Mouse (Mus musculus) hindbrain, postnatal 0 days (tissue): Measurements from ENCODE around the gene Tspan9. TPM values are rescaled to one million over a fixed set of nuclear protein-coding genes. Genes with fewer than 3 reads are reported as not detected.
A peak's percentile ranks its signal among the peaks of the same experiment; 100 is the strongest.

Experiments
- ATAC-seq: fragments of 200-750 bp; cut with Nextera tagmentation; 2 replicates; pipeline ENCODE4 v1.8.0; 2017; ENCODE audit warnings: mild to moderate bottlenecking, moderate TSS enrichment, moderate library complexity
- DNase-seq: peaks from one replicate; pipeline ENCODE4 v3.0.0-alpha.2; 2015; ENCODE audit warnings: low spot score
- H3K27ac ChIP-seq: fragments of 300-500 bp; sonication (generic); 2 replicates; pipeline ENCODE4 v1.5.1; 2014; ENCODE audit warnings: mild to moderate bottlenecking
- H3K27me3 ChIP-seq: fragments of 300-500 bp; sonication (generic); 2 replicates; pipeline ENCODE4 v1.6.1; 2014; ENCODE audit warnings: low read length, mixed read lengths; ENCODE audit not compliant: insufficient read depth
- H3K36me3 ChIP-seq: fragments of 300-500 bp; sonication (generic); 2 replicates; pipeline ENCODE4 v1.6.1; 2014; ENCODE audit warnings: low read length, mixed read lengths; ENCODE audit not compliant: insufficient read depth
- H3K4me1 ChIP-seq: fragments of 300-500 bp; sonication (generic); 2 replicates; pipeline ENCODE4 v1.6.1; 2014; ENCODE audit warnings: antibody characterized with exemption, low read length, mixed read lengths; ENCODE audit not compliant: insufficient read depth
- H3K4me2 ChIP-seq: fragments of 300-500 bp; sonication (generic); 2 replicates; pipeline ENCODE4 v1.6.1; 2014; ENCODE audit warnings: low read depth, mild to moderate bottlenecking, low read length, moderate library complexity, mixed read lengths
- H3K4me3 ChIP-seq: fragments of 300-500 bp; sonication (generic); 2 replicates; pipeline ENCODE4 v1.5.1; 2014; ENCODE audit warnings: low read length
- H3K9ac ChIP-seq: fragments of 300-500 bp; sonication (generic); replicated peaks from 2 replicates; pipeline ENCODE4 v1.6.1; 2014; ENCODE audit warnings: mild to moderate bottlenecking, low read length, moderate library complexity, mixed read lengths
- H3K9me3 ChIP-seq: fragments of 300-500 bp; sonication (generic); 2 replicates; pipeline ENCODE4 v1.6.1; 2016; ENCODE audit warnings: low read length, mixed read lengths
- CTCF ChIP-seq: IDR thresholded peaks from 2 replicates; pipeline ENCODE4 v1.5.1; 2016; ENCODE audit warnings: antibody characterized with exemption, control low read depth, low read depth
- WGBS: fragments of 180-500 bp; shearing (Covaris S2); extraction: QIAGEN DNeasy Blood & Tissue Kit; methylation state at CpG from one replicate; pipeline ENCODE4 v1.1.7; 2014; 5-methylcytosine and 5-hydroxymethylcytosine counted together
- polyA plus RNA-seq: library from polyadenylated mRNA; unstranded; fragments of >200 nt; fragmentation: Nextera tagmentation; extraction: Ambion mirVana; gene quantifications from 2 replicates; pipeline ENCODE4 v1.2.1, GENCODE M21; 2015
- total RNA-seq: library from RNA; depleted of rRNA; stranded (reverse); fragments of >200 nt; gene quantifications from 2 replicates; pipeline ENCODE4 v1.2.3, GENCODE M21; 2014

The Tspan9 gene
- total and polyA plus RNA-seq, 2 experiments from 2014 or later = 70.1 to 177 TPM

GRCm38 (mm10) chr6:128058570-128058969, 84.8 kb downstream of the Tspan9 start:
- Histone ChIP-seq H3K27me3 (no peaks in the 10 kb centered on the region), H3K36me3 (no peaks in the 10 kb centered on the region), H3K9me3 (no peaks in the 10 kb centered on the region), H3K27ac (0 out of 2 replicates have a peak overlapping the region, but pooled peaks have one; percentile 5), H3K9ac (peak overlapping the region; percentile 41), H3K4me2 (peak overlapping the region; percentile 10; the same call in 1 of the 2 replicates), H3K4me3 (no peak overlapping the region), H3K4me1 (0 out of 2 replicates have a peak, but pooled peaks cover 7% of the 10 kb centered on the region)
- WGBS = 30% methylated on average over 9 of the region's 9 CpGs
- ATAC-seq = peak; percentile 50; the same call in 1 of the 2 replicates
- TF ChIP-seq CTCF = no peak
- DNase-seq = peak; percentile 33

DNA sequence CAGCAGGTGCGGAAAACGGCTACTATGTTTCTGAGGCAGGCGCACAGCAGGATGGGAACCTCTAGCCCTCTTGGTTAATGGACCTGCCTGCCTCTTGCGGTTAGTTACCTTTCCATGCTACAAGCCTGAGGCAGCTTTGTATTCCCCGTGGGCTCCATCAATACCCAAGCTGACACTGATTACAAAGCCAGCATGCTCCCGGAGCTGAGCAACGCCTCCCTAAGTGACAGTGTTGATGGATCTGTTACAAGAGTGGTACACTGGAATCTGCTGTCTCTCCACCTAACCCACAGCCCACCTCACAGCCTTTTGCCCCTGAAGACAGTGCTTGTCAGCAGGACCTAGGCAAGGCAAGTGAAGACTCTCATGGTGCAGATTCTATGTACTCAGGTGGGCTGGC, 85.2 kb downstream of the Tspan9 start:
- no peak overlapping the region for H3K4me3 ChIP-seq
- peak; percentile 53; the same call in 1 of the 2 replicates for ATAC-seq
- 0 out of 2 replicates have a peak, but pooled peaks cover 7% of the 10 kb centered on the region for H3K4me1 ChIP-seq
- no peaks in the 10 kb centered on the region for H3K36me3 ChIP-seq
- H3K9me3 ChIP-seq = no peaks in the 10 kb centered on the region
- peak overlapping the region; percentile 41; the same call in 1 of the 2 replicates for H3K9ac ChIP-seq
- H3K27me3 ChIP-seq = no peaks in the 10 kb centered on the region
- DNase-seq = peak; percentile 29
- TF ChIP-seq CTCF = no peak
- H3K4me2 ChIP-seq = peak overlapping the region; percentile 10; the same call in 1 of the 2 replicates
- H3K27ac ChIP-seq = no peak overlapping the region
- 39% methylated on average over 7 of the region's 7 CpGs for WGBS

DNA sequence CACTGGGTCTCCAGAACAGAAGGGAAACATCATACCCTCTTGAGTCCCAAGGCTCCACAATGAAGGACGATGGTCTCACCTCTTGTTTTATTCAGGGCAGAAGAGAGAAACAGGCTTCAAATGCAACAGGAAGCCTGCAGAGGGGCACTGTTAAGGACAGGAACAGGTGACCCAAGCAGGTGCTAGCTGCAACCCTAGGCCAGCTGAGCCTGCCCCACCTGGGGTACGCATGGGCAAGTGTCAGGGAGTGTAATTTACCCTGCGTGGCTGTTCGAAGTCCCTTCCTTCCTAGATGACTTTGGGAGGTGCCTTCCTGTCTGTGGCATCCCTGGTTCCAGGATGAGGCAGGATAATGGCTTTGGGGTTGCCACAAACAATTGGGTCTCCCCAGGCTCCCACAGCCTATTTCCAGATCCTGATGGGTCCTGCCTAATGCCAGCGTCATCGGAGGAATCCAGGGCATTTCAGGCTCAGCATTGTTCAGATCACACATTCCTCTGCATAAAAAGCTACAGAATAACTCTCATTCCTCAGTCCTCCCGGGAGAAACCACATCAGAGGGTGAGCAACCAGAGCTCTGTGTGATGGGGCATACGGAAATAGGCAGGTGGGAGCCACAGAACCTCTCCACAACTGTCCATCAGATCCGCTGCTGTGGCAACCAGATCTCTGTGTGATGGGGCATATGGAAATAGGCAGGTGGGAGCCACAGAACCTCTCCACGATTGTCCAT, 90.2 kb downstream of the Tspan9 start:
- no peaks in the 10 kb centered on the region; the same call in 1 of the 2 replicates for H3K4me1 ChIP-seq
- no peak for ATAC-seq
- DNase-seq = no peak
- no peaks in the 10 kb centered on the region for H3K27me3 ChIP-seq
- no peak overlapping the region for H3K4me2 ChIP-seq
- no peak overlapping the region for H3K27ac ChIP-seq
- no peaks in the 10 kb centered on the region for H3K36me3 ChIP-seq
- H3K9ac ChIP-seq = no peak overlapping the region
- no peaks in the 10 kb centered on the region for H3K9me3 ChIP-seq
- no peak overlapping the region for H3K4me3 ChIP-seq
- no peak for TF ChIP-seq CTCF
- WGBS = 52% methylated on average over 10 of the region's 10 CpGs

DNA sequence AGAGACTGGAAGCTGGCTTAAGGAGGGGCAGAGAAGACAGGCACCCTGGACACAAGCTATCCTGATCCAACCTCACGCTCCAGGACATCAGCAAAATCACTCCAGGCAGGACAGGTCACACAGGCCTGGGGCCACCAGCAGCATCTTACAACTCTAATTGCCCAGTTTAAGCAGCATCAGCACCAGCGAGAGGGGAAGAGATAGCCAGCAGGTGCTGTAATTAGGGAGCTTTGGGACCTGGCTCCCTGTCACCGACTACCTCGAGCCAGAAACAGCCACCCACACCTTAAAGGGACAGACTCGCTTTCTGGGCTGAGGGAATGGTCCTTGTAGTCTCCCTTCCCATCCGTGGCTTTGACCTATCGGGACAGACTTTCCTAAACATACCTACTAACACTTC, 95.7 kb downstream of the Tspan9 start:
- DNase-seq (no peak), ATAC-seq (no peak)
- H3K4me1 ChIP-seq = peaks cover 4% of the 10 kb centered on the region; the same call in 1 of the 2 replicates
- H3K4me3 ChIP-seq = no peak overlapping the region
- WGBS = 67% methylated on average over 7 of the region's 7 CpGs
- no peaks in the 10 kb centered on the region for H3K27me3 ChIP-seq
- no peak overlapping the region for H3K9ac ChIP-seq
- no peaks in the 10 kb centered on the region for H3K9me3 ChIP-seq
- TF ChIP-seq CTCF = no peak
- no peak overlapping the region for H3K27ac ChIP-seq
- H3K36me3 ChIP-seq = no peaks in the 10 kb centered on the region
- H3K4me2 ChIP-seq = no peak overlapping the region

DNA sequence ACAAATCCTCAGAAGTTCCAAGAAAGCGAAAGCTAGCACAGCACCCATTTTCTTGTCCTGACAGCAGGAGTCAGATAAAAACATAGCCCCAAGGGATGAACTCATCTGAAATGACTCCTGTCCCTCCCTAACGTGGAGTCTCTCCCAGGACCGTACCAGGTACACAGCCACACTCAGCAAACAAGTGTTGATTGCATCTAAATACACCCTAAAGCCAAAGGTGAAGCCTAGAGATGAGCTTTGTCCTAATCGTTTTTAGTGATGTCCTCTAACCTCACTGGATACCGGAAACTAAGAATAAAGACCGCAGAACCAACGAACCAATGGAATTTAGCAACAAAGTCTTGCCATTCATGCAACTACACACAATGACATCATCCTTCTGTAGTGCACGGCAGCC, 96.2 kb downstream of the Tspan9 start:
- H3K9ac ChIP-seq = no peak overlapping the region
- H3K27me3 ChIP-seq = no peaks in the 10 kb centered on the region
- H3K27ac ChIP-seq = no peak overlapping the region
- DNase-seq (no peak), ATAC-seq (no peak)
- no peaks in the 10 kb centered on the region for H3K36me3 ChIP-seq
- no peak overlapping the region for H3K4me2 ChIP-seq
- TF ChIP-seq CTCF = no peak
- no peaks in the 10 kb centered on the region for H3K9me3 ChIP-seq
- 0 out of 2 replicates have a peak, but pooled peaks cover 4% of the 10 kb centered on the region for H3K4me1 ChIP-seq
- no peak overlapping the region for H3K4me3 ChIP-seq
- 85% methylated on average over 8 of the region's 8 CpGs for WGBS

- Histone ChIP-seq H3K4me2 (no peak overlapping the region), H3K27ac (no peak overlapping the region), H3K27me3 (no peaks in the 10 kb centered on the region), H3K4me1 (0 out of 2 replicates have a peak, but pooled peaks cover 4% of the 10 kb centered on the region), H3K9ac (no peak overlapping the region), H3K9me3 (no peaks in the 10 kb centered on the region), H3K36me3 (no peaks in the 10 kb centered on the region), H3K4me3 (no peak overlapping the region)
- DNase-seq (no peak), ATAC-seq (no peak)
- 77% methylated on average over 6 of the region's 6 CpGs for WGBS
- no peak for TF ChIP-seq CTCF
These were observed 96.6 kb downstream of the Tspan9 start for GRCm38 (mm10) chr6:128046799-128047198.

- no peak for TF ChIP-seq CTCF
- no peak overlapping the region for H3K4me2 ChIP-seq
- H3K4me3 ChIP-seq = no peak overlapping the region
- H3K9me3 ChIP-seq = no peaks in the 10 kb centered on the region
- no peak overlapping the region for H3K27ac ChIP-seq
- WGBS = 62% methylated on average over 10 of the region's 10 CpGs
- DNase-seq (no peak), ATAC-seq (no peak)
- no peaks in the 10 kb centered on the region for H3K27me3 ChIP-seq
- no peak overlapping the region for H3K9ac ChIP-seq
- 0 out of 2 replicates have a peak, but pooled peaks cover 4% of the 10 kb centered on the region for H3K4me1 ChIP-seq
- H3K36me3 ChIP-seq = no peaks in the 10 kb centered on the region
These were observed 98.7 kb downstream of the Tspan9 start for GRCm38 (mm10) chr6:128044691-128045090.
